Mouse (Mus musculus): Measurements from ENCODE around the gene Gm10309.
"Not testable (repeated sequence)": the region's sequence is repeated elsewhere in the genome, so short reads cannot be mapped to it uniquely, and the experiment has no call there.

Gene Gm10309

GRCm38 (mm10) chr17:86482675-86483074 lies 22.4 kb downstream of the Gm10309 start:
- in situ Hi-C loops (cut with MboI; ENCODE audit: low sequenced_read_pairs) = no loop called here

- in situ Hi-C loops (cut with MboI; ENCODE audit: low sequenced_read_pairs) = no loop called here
Observed at GRCm38 (mm10) chr17:86479406-86479805, 25.6 kb downstream of the Gm10309 start.

- in situ Hi-C loops (cut with MboI; ENCODE audit: low sequenced_read_pairs) = not testable (repeated sequence)
Observed at GRCm38 (mm10) chr17:86477401-86477800, 27.6 kb downstream of the Gm10309 start.

- in situ Hi-C loops (cut with MboI; ENCODE audit: low sequenced_read_pairs) = no loop called here
Observed at GRCm38 (mm10) chr17:86476674-86477073, 28.4 kb downstream of the Gm10309 start.

GRCm38 (mm10) chr17:86471684-86472083 lies 33.3 kb downstream of the Gm10309 start:
- in situ Hi-C loops (cut with MboI; ENCODE audit: low sequenced_read_pairs) = no loop called here

- in situ Hi-C loops (cut with MboI; ENCODE audit: low sequenced_read_pairs) = no loop called here
Observed at GRCm38 (mm10) chr17:86470160-86470559, 34.9 kb downstream of the Gm10309 start.

- in situ Hi-C loops (cut with MboI; ENCODE audit: low sequenced_read_pairs) = no loop called here
Observed at GRCm38 (mm10) chr17:86467967-86468366, 37.1 kb downstream of the Gm10309 start.

- in situ Hi-C loops (cut with MboI; ENCODE audit: low sequenced_read_pairs) = no loop called here
Observed at GRCm38 (mm10) chr17:86467291-86467898, 37.6 kb downstream of the Gm10309 start.

GRCm38 (mm10) chr17:86466871-86467270 lies 38.2 kb downstream of the Gm10309 start:
- in situ Hi-C loops (cut with MboI; ENCODE audit: low sequenced_read_pairs) = no loop called here

- in situ Hi-C loops (cut with MboI; ENCODE audit: low sequenced_read_pairs) = no loop called here
Observed at GRCm38 (mm10) chr17:86466412-86466811, 38.6 kb downstream of the Gm10309 start.

- in situ Hi-C loops (cut with MboI; ENCODE audit: low sequenced_read_pairs) = no loop called here
Observed at GRCm38 (mm10) chr17:86465865-86466264, 39.2 kb downstream of the Gm10309 start.

GRCm38 (mm10) chr17:86464689-86465363 lies 40.2 kb downstream of the Gm10309 start:
- in situ Hi-C loops (cut with MboI; ENCODE audit: low sequenced_read_pairs) = no loop called here

GRCm38 (mm10) chr17:86464197-86464596 lies 40.8 kb downstream of the Gm10309 start:
- in situ Hi-C loops (cut with MboI; ENCODE audit: low sequenced_read_pairs) = no loop called here

- in situ Hi-C loops (cut with MboI; ENCODE audit: low sequenced_read_pairs) = no loop called here
Observed at GRCm38 (mm10) chr17:86463369-86463768, 41.7 kb downstream of the Gm10309 start.

- in situ Hi-C loops (cut with MboI; ENCODE audit: low sequenced_read_pairs) = no loop called here
Observed at GRCm38 (mm10) chr17:86460645-86461430, 44.2 kb downstream of the Gm10309 start.

- in situ Hi-C loops (cut with MboI; ENCODE audit: low sequenced_read_pairs) = loop anchor here (10.0 kb wide), 1 partner anchor 294 kb away; the partner anchor contains the start of gene Prkce
Observed at GRCm38 (mm10) chr17:86458302-86458980, 46.6 kb downstream of the Gm10309 start.

- in situ Hi-C loops (cut with MboI; ENCODE audit: low sequenced_read_pairs) = loop anchor here (10.0 kb wide), 1 partner anchor 292 kb away; the partner anchor contains the start of gene Prkce
Observed at GRCm38 (mm10) chr17:86456512-86456911, 48.5 kb downstream of the Gm10309 start.

GRCm38 (mm10) chr17:86454351-86454706 lies 50.7 kb downstream of the Gm10309 start:
- in situ Hi-C loops (cut with MboI; ENCODE audit: low sequenced_read_pairs) = loop anchor here (10.0 kb wide), 1 partner anchor 290 kb away; the partner anchor contains the start of gene Prkce

GRCm38 (mm10) chr17:86453673-86454350 lies 51.2 kb downstream of the Gm10309 start:
- in situ Hi-C loops (cut with MboI; ENCODE audit: low sequenced_read_pairs) = loop anchor here (10.0 kb wide), 1 partner anchor 289 kb away; the partner anchor contains the start of gene Prkce

- in situ Hi-C loops (cut with MboI; ENCODE audit: low sequenced_read_pairs) = loop anchor here (10.0 kb wide), 1 partner anchor 288 kb away; the partner anchor contains the start of gene Prkce
Observed at GRCm38 (mm10) chr17:86452934-86453333, 52.1 kb downstream of the Gm10309 start.
